Mouse (Mus musculus): ENCODE data around the gene Nsfl1c. TPM values are rescaled to one million over a fixed set of nuclear protein-coding genes. Genes with fewer than 3 reads are reported as not detected.

Gene Nsfl1c
- total RNA-seq, 4 experiments from 2014 or later: 77.5 to 88.9 (median 82.6) TPM

GRCm38 (mm10) chr2:151543063-151543895 is 49.3 kb downstream of the Nsfl1c start:
- peak; percentile 65 for DNase-seq (ENCODE audit: low spot score)

GRCm38 (mm10) chr2:151544673-151545072 is 50.7 kb downstream of the Nsfl1c start:
- no peak for DNase-seq (ENCODE audit: low spot score)

- no peak for DNase-seq (ENCODE audit: low spot score)
Measured at GRCm38 (mm10) chr2:151546571-151546970, 52.6 kb downstream of the Nsfl1c start.

GRCm38 (mm10) chr2:151549615-151550121 is 55.7 kb downstream of the Nsfl1c start:
- DNase-seq (ENCODE audit: low spot score): no peak

Other genes starting within 250 kb of the Nsfl1c start
- not detected for gene 4921509C19Rik, start 18.0 kb upstream of the Nsfl1c start, total RNA-seq (2022)
- 100 to 1,000 TPM; 185 to 207 (median 192) TPM for gene Fkbp1a, start 48.3 kb downstream of the Nsfl1c start, total RNA-seq (2022)
- 1 to 10 TPM; 1.7 to 2.7 (median 2.5) TPM for gene Sdcbp2, start 78.4 kb downstream of the Nsfl1c start, total RNA-seq (2022)
- gene Snph, start 138.4 kb downstream of the Nsfl1c start, total RNA-seq (2022): 1 to 10 TPM; 4.1 to 6.1 (median 4.5) TPM
- gene Rad21l, start 174.4 kb downstream of the Nsfl1c start, total RNA-seq (2022): not detected
- 1 to 10 TPM; 5.7 to 8.2 (median 5.9) TPM for gene Tmem74b, start 207.8 kb downstream of the Nsfl1c start, total RNA-seq (2022)

All from heart, adult 8-10 months (tissue).